Mouse (Mus musculus): Measurements from ENCODE around the gene Clec12b.

DNA sequence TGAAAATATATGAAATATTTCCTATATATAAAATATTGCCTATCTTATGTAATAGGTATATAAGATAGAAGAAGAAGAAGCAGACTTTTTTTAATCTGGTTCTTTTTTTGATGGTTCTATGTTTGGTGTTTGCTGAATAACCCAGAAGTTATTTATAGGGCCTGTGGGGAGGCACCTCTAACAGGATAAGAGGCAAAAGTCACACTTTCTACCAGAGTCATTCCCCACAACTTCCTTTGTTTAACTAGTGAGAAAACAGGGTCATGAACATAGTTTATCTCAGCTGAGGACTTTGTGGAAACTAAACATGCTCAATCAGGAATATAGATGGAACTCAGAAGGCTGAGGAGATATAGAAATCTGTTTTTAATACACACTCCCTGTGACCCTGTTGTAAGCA lies 20.3 kb upstream of the Clec12b start:
- TF ChIP-seq CTCF (IDR thresholded peaks at IDR 0.05; ENCODE audit: extremely low read depth, insufficient read depth, low read length) (no peak), POLR2A (IDR thresholded peaks at IDR 0.05; ENCODE audit: extremely low read depth, insufficient read depth, low read length) (no peak)

All from cortical plate, adult 2 months (tissue).